Mouse (Mus musculus): ENCODE results near the gene Psma7.

Gene Psma7

DNA sequence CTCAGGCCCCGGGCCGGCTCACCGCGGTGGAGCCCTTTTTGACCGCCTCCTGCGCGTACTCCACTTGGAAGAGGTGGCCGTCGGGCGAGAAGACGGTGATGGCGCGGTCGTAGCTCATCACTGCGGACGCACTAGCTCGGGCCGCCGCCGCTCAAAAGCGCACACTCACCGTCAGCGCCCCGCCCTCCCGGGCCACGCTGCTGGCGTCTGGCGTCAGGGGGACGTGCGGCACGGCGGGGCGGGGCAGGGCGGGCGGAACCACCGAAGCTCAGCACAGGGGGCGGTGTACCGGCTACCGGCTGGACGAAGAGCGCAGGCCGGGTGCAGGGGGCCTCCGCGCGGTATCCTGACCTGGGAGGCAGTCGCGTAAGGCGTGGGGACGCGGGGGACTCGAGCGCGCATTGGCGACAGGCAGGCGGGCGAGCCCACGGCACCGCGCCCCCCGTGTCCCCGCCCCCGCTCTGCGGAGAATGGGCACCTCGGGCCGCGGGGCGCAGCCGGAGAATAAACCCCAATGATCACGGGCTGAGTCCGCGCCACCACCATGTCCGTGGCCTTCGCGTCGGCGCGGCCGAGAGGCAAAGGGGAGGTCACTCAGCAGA lies at the start of gene Psma7, which contains the start of gene Ss18l1:
Gene Psma7 (minus strand): TSS at position 178 of the 602 bp plus-strand sequence.
Gene Ss18l1 (plus strand): TSS at position 254 of the 602 bp plus-strand sequence.
- DNase-seq, result peak; percentile 93

GRCm38 (mm10) chr2:180090285-180090684 lies 48.1 kb upstream of the Psma7 start:
- no peak for DNase-seq

DNA sequence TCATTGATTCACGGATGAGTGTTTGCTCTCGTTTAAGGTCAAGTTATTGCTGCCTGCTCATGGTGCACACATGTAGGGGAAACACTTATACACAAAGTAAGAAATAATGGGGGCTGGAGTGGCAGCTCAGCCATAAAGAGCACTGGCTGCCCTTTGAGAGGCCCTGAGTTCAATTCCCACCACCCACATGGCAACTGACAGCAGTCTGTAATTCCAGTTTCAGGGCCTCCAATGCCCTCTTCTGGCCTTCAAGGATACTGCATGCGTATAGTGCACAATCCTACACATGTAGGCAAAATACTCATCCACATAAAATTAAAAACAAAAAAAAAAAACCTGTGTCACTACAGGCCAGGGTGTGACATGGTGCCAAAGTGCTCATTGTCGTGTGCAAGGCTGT lies 45.2 kb upstream of the Psma7 start:
- no peak for DNase-seq

DNA sequence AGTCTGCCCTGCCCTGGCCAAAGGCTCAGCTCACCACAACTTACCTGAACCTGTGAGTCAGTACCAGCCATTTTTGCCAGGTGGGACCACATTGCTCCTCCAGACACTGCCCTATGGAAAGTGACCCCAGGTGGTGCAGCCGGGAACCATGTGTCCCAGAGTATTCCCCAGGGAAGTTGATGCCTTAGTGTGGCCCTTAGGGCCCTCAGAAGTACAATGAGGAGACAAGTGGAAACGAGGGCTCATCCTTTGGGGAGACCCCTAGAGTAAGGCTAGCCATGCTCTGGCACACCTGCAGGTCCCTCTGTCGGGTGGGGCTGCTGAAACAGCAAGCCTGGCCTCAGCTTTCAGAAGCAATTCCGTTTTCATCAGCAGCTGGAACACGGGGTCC lies 44.4 kb upstream of the Psma7 start:
- no peak for DNase-seq

DNA sequence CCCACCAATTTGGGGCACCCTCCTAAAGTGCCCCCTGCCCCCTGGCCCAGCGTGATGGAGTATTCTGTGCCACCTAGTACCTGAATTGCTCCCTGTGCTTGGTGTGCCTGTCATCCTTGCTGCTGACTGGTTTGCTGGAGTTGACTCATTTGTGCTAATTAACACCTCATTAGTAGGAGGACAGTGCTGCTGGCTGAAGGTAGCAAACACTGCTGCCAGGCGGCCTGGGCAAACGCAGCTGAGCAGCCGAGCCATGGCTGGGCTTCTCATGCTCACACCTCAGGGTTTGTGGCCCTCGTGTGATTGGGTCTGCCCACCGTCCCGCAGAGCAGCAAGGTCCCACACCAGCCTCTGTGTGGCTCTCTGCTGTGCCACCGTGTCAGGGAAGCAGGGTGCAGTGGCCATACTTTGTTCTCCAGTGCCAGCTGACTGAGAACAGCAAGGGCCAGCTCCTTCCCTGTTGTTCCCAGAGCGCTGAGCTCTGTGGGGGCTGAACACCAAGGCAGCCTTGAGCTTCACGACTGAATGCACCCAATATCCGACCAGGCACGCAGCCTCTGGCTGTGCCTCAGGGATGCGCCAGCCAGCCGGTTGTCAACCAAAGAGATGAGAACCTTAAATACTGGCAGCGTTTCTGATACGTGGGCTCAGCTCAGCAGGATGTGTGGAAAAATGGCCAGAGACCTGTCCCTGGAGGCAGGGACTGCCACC lies 43.8 kb upstream of the Psma7 start:
- DNase-seq, result no peak

DNA sequence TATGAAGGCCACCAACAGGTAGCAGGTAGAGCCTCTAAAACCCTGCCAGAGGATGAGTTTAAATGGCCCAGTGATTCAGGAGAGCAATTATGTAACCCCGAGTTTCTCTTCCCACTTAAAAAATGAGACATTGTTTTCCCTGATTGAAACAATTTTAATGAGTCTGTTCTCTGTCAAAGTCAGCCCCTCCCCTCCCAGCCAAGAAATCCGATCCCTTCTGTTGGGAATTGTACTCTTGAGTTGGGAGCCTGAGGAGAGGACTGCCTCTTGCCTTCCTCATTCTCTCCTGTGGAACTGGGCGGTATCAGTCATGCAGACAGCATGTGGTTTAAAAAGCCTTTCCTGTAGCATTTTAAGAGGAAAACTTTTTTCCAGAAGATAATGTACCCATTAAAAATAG lies 42.3 kb upstream of the Psma7 start:
- DNase-seq, result no peak

DNA sequence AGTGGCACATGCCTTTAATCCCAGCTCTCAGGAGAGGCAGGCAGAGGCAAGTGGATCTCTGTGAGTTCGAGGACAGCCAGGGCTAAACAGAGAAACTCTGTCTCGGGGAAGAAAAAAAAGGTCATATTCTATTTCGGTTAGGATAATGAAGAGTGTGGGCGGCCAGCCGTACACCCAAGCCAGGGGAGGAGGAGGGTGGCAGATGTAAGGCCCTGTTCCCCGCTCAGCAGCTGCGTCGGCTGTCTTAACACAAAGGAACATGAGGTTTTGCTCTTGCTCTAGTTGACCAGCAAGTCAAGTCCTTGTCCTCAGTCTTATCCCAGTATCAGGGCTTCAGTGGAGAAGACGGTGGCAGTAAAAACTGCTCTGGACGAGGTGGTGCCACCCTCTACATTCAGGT lies 40.8 kb upstream of the Psma7 start:
- DNase-seq, result no peak

GRCm38 (mm10) chr2:180080680-180081079 lies 38.4 kb upstream of the Psma7 start:
- DNase-seq, result no peak

- DNase-seq, result no peak
Observed at GRCm38 (mm10) chr2:180077622-180078021, 35.4 kb upstream of the Psma7 start.

DNA sequence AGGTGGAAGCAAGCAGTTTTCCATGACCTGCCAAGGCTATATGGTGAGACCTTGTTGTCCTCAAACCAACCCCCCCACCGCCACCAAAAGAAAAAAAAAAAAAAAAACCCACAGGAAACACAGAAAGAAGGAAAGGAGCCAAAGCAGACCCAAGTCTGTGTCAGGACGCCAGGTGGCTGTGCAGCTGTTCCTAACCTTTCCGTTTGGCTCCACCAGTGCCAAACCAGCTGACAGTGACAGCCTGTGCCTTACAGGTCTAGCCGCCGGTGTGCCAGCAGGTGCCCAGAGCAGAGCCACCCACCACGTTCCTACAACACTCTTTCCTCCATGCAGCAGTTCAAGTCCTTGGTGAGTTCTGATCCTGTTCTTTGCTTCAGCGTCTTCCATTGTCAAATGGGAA lies 30.7 kb upstream of the Psma7 start:
- DNase-seq, result no peak

DNA sequence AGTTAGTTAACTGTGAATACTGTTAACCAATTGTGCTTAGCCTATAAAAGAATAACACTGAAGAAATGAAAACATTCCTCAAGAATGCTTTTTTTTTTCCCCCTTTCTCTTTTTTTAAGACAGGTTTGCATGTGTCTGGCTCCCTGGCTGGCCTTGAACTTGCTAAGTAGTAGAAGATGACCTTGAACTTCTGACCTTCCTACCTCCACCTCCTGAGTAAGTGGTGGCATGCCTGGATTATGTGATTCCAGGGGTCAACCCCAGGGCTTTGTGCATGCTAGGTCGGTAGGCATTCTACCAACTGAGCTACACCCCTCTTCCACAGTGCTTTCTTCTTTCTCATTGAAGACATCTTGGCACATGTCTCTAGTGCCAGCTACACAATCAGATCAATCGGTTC lies 29.4 kb upstream of the Psma7 start:
- no peak for DNase-seq

DNA sequence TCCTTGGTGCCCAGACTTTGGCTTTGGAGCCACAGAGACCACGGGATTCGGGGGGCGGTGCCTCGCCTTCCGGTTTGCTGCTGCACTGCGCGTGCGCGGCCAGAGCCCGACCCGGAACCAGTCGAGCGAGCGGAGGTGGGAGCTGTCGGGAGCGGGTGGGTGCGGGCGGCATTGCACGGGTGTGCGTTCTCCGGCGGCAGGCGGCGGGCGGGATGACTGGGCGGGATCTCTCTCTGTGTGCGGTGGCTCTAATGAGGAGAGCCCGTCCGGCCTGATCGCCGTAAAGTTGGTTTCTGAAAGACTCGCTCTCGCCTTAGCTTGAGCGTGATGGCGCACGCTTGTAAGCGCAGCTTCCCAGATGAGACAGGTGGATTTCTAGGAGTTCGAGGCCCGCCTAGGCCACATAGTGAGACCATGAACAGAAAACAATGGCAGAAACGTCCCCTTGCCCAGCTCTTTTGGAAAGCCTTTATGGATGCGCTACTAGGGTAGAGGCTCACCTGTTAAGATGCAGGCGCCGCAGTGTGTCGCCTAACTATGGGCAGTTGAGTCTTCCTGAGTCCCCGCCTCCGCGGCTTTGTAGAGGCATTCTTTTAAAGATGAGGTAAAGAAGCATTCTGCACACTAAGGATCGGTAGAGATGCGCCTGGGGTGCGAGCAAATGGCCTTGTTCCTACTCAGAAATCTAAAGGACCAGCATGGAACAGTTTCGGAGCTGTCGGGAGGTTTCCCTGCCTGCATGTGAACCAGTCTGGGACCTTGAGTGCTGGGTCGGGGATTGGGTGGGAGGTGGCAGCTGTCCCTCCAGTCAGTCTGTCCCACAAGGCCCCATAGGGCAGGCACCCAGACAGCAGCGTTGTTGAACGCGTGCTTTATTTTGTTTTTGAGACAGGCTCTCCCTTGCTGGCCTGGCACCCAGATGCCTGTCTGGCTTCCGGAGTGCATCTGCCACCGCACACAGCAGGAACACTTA lies 28.5 kb upstream of the Psma7 start, which contains the start of gene Mtg2:
Gene Mtg2 (plus strand): TSS at position 108 of the 973 bp plus-strand sequence.
- peak; percentile 96 for DNase-seq

DNA sequence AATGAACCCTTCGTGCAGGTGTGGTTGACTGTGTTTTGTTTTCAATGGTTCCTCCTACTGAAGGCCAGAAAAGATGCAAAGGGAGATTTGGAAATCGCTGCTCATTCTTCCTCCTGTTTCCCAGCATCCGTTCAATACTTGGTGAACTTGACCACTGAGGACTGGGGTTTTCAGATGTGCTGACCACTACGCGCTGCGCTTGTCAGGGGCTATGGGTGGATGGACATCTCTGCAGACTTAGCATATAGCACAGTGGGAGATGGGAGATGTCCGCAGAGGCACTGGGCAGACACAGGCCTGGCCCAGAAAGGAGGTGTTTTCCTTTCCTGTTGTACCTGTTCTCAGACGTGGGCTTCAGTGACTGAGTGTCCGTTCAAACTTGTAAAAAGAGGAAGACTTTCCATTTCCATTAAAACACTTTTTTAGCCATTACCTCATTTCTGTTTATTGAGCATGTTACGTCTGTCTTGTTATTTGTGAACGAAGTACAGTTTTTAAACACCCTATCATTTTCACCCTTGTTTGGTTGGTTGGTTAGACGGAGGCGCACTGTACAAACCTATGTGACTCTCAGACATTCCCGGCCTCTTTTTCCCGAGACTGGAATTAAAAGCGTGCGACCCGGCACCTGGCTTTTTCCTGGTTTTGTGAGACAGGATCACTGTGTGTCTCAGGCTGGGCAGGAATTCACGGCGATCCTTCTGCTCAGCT lies 27.7 kb upstream of the Psma7 start:
- DNase-seq, result no peak

GRCm38 (mm10) chr2:180063338-180064131 lies 21.3 kb upstream of the Psma7 start:
- DNase-seq, result no peak

DNA sequence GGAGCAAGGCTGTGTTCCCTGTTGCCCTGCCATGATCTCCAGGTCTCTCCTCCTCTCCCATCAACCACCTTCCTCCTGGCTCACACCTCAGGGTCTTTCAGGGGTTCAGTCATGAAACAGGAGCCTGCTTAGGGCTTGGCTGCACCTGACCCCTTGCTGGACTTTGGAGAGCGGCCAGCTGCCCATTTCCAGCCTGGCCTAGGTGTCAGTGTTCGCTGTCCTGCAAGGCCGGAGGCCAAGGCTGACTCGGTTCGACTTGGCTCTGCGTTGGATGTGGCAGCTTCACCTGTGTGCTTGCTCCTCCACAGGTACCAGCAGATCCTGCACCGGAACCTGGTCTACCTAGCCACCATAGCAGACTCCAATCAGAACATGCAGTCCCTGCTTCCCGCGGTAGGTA lies 10.8 kb upstream of the Psma7 start:
- DNase-seq, result no peak

GRCm38 (mm10) chr2:180051986-180052733 lies 9.9 kb upstream of the Psma7 start:
- no peak for DNase-seq

DNA sequence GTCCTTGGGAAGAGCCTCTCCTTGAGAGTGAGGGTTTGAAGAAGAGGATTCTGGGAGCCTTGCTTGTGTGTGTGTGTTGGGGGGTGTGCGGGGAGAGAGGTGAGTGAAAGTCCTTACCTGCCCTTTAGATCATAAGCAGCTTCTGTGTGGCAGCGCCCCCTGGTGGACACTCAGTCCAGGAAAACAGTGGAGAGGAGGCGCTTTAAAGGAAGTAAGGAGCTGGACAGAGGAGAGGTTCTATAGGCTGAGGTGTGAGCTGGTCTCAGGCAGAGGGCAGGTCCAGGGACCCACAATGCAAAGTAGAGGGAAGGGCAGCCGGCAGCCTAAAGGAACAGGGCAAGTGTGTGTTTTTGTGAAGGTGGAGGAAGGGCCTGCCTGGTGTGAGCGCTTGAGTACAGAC lies 8.8 kb upstream of the Psma7 start:
- peak; percentile 89 for DNase-seq

DNA sequence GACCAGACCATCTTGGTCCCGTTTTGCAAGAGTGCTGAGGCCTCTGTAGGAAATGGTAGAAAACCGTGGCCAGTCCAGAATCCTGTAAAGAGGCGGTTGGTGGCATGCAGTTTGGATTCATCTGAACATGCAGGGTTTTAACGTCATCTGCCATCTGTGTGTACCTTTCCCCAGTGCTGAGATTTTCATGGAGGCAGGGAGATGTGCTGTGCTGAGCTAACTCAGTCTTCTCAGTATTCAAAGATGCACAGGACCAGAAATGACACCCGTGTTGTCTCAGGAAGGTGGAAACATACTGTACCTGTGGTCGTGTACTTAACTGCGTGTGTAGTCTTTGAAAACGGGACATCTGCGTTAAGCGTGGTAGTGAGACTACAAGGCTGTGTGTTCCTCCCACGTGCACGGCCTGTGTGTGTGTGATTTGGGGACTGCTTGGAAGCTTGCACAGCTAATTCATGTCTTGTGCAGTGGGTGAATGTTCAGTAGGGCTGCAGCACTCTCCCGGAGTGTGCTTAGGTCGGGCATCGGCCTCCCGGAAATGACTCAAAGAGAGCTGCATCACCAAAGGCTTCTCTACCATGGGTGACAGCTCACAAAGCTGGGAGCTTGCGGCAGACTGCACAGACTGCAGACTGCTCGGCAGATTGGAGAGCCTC lies 5.9 kb upstream of the Psma7 start:
- DNase-seq, result no peak

DNA sequence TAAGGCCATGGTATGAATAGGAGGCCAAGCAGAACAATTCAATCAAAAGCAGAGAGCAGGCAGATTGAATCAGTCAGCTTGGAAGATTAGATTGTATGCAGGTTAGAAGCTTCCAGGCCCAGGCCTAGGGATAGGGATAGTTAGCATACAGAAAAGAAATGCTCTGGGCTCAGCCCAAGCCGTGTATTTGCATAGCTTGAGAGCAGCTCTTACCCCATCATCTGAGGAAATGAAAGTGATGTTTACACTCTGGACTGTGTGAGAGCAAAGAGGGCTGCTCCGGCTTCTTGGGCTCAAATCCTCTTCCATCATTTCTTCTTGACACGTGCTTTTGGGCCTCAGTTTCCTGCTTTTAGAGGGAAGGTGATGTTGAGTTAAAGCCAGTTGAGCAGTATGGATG lies 5.3 kb upstream of the Psma7 start:
- DNase-seq, result no peak

- no peak for DNase-seq
Observed at GRCm38 (mm10) chr2:180045283-180045682, 3.0 kb upstream of the Psma7 start.
